Mouse (Mus musculus): ENCODE measurements around the gene Pcsk6.

- TF ChIP-seq CTCF (IDR thresholded peaks at IDR 0.05; ENCODE audit: insufficient read depth, low read length) (no peak), POLR2A (IDR thresholded peaks at IDR 0.05; ENCODE audit: borderline replicate concordance, extremely low read depth, low read depth, low read length) (no peak)
These were observed 192.5 kb downstream of the Pcsk6 start for GRCm38 (mm10) chr7:66053946-66054483.
